Mouse (Mus musculus): Measurements from ENCODE around the gene Hao2.

Gene Hao2

GRCm38 (mm10) chr3:98893057-98893772 lies at the start of gene Hao2:
Hao2 (minus strand) TSS chr3:98893239.
- no peak for DNase-seq (ENCODE audit: low read depth, low spot score)

- DNase-seq (ENCODE audit: low read depth, low spot score): no peak
Measured at GRCm38 (mm10) chr3:98941601-98942000, 48.6 kb upstream of the Hao2 start.

GRCm38 (mm10) chr3:98941066-98941551 lies 48.1 kb upstream of the Hao2 start:
- no peak for DNase-seq (ENCODE audit: low read depth, low spot score)

- DNase-seq (ENCODE audit: low read depth, low spot score): no peak
Measured at GRCm38 (mm10) chr3:98940225-98940624, 47.2 kb upstream of the Hao2 start.

- no peak for DNase-seq (ENCODE audit: low read depth, low spot score)
Measured at GRCm38 (mm10) chr3:98936446-98936845, 43.4 kb upstream of the Hao2 start.

- no peak for DNase-seq (ENCODE audit: low read depth, low spot score)
Measured at GRCm38 (mm10) chr3:98934601-98935000, 41.6 kb upstream of the Hao2 start.

GRCm38 (mm10) chr3:98934041-98934440 lies 41.0 kb upstream of the Hao2 start:
- no peak for DNase-seq (ENCODE audit: low read depth, low spot score)

GRCm38 (mm10) chr3:98932421-98932820 lies 39.4 kb upstream of the Hao2 start:
- DNase-seq (ENCODE audit: low read depth, low spot score): no peak

- no peak for DNase-seq (ENCODE audit: low read depth, low spot score)
Measured at GRCm38 (mm10) chr3:98931836-98932235, 38.8 kb upstream of the Hao2 start.

- DNase-seq (ENCODE audit: low read depth, low spot score): no peak
Measured at GRCm38 (mm10) chr3:98920417-98920816, 27.4 kb upstream of the Hao2 start.

- no peak for DNase-seq (ENCODE audit: low read depth, low spot score)
Measured at GRCm38 (mm10) chr3:98917260-98917659, 24.2 kb upstream of the Hao2 start.

- DNase-seq (ENCODE audit: low read depth, low spot score): no peak
Measured at GRCm38 (mm10) chr3:98916856-98917255, 23.8 kb upstream of the Hao2 start.

- DNase-seq (ENCODE audit: low read depth, low spot score): peak; percentile 3
Measured at GRCm38 (mm10) chr3:98915659-98916058, 22.6 kb upstream of the Hao2 start.

GRCm38 (mm10) chr3:98913591-98913990 lies 20.6 kb upstream of the Hao2 start:
- no peak for DNase-seq (ENCODE audit: low read depth, low spot score)

- DNase-seq (ENCODE audit: low read depth, low spot score): no peak
Measured at GRCm38 (mm10) chr3:98897606-98898005, 4.6 kb upstream of the Hao2 start.

- peak; percentile 1 for DNase-seq (ENCODE audit: low read depth, low spot score)
Measured at GRCm38 (mm10) chr3:98895071-98895601, 2.1 kb upstream of the Hao2 start.

GRCm38 (mm10) chr3:98890430-98890829 lies 2.6 kb downstream of the Hao2 start:
- no peak for DNase-seq (ENCODE audit: low read depth, low spot score)

GRCm38 (mm10) chr3:98888206-98888605 lies 4.8 kb downstream of the Hao2 start:
- no peak for DNase-seq (ENCODE audit: low read depth, low spot score)

GRCm38 (mm10) chr3:98880831-98881230 lies 12.2 kb downstream of the Hao2 start:
- DNase-seq (ENCODE audit: low read depth, low spot score): no peak

- DNase-seq (ENCODE audit: low read depth, low spot score): no peak
Measured at GRCm38 (mm10) chr3:98880216-98880615, 12.8 kb downstream of the Hao2 start.

- no peak for DNase-seq (ENCODE audit: low read depth, low spot score)
Measured at GRCm38 (mm10) chr3:98868219-98868618, 24.8 kb downstream of the Hao2 start.

- DNase-seq (ENCODE audit: low read depth, low spot score): no peak
Measured at GRCm38 (mm10) chr3:98862800-98863199, 30.2 kb downstream of the Hao2 start.

GRCm38 (mm10) chr3:98859576-98859975 lies 33.5 kb downstream of the Hao2 start, which contains the start of gene Hsd3b1:
Hsd3b1 (minus strand) TSS chr3:98859794.
- DNase-seq (ENCODE audit: low read depth, low spot score): no peak
